Mouse (Mus musculus) midbrain, embryonic 13.5 days (tissue): ENCODE measurements around the gene Lyar. TPM values are rescaled to one million over a fixed set of nuclear protein-coding genes. Genes with fewer than 3 reads are reported as not detected.
A peak's percentile ranks its signal among the peaks of the same experiment; 100 is the strongest.

Experiments
- ATAC-seq: fragments of 200-750 bp; cut with Nextera tagmentation; 2 replicates; pipeline ENCODE4 v1.8.0; 2017; ENCODE audit warnings: mild to moderate bottlenecking, moderate TSS enrichment, moderate library complexity
- H3K27ac ChIP-seq: fragments of 300-500 bp; sonication (generic); 2 replicates; pipeline ENCODE4 v1.5.1; 2015; ENCODE audit warnings: inconsistent platforms, mild to moderate bottlenecking, moderate library complexity
- H3K27me3 ChIP-seq: fragments of 300-500 bp; sonication (generic); 2 replicates; pipeline ENCODE4 v1.6.1; 2015; ENCODE audit warnings: mild to moderate bottlenecking, inconsistent platforms
- H3K36me3 ChIP-seq: fragments of 300-500 bp; sonication (generic); 2 replicates; pipeline ENCODE4 v1.6.1; 2015; ENCODE audit warnings: mild to moderate bottlenecking, inconsistent platforms
- H3K4me1 ChIP-seq: fragments of 300-500 bp; sonication (generic); replicated peaks from 2 replicates; pipeline ENCODE4 v1.6.1; 2015; ENCODE audit warnings: inconsistent platforms
- H3K4me2 ChIP-seq: fragments of 300-500 bp; sonication (generic); replicated peaks from 2 replicates; pipeline ENCODE4 v1.6.1; 2015; ENCODE audit warnings: moderate library complexity, mild to moderate bottlenecking, inconsistent platforms
- H3K4me3 ChIP-seq: fragments of 300-500 bp; sonication (generic); replicated peaks from 2 replicates; pipeline ENCODE4 v1.5.1; 2015; ENCODE audit warnings: mild to moderate bottlenecking, inconsistent platforms
- H3K9ac ChIP-seq: fragments of 300-500 bp; sonication (generic); replicated peaks from 2 replicates; pipeline ENCODE4 v1.6.1; 2015; ENCODE audit warnings: mild to moderate bottlenecking, inconsistent platforms
- H3K9me3 ChIP-seq: fragments of 300-500 bp; sonication (generic); 2 replicates; pipeline ENCODE4 v1.6.1; 2016; ENCODE audit warnings: mild to moderate bottlenecking, inconsistent platforms
- WGBS: fragments of 180-500 bp; shearing (Covaris S2); methylation state at CpG from one replicate; pipeline ENCODE4 v1.1.7; 2015; 5-methylcytosine and 5-hydroxymethylcytosine counted together
- polyA plus RNA-seq: library from polyadenylated mRNA; unstranded; fragments of >200 nt; fragmentation: Nextera tagmentation; extraction: Ambion mirVana; gene quantifications from 2 replicates; pipeline ENCODE4 v1.2.1, GENCODE M21; 2015

Gene Lyar
- polyA plus RNA-seq, 1 experiment from 2014 or later, result 66.9 TPM

DNA sequence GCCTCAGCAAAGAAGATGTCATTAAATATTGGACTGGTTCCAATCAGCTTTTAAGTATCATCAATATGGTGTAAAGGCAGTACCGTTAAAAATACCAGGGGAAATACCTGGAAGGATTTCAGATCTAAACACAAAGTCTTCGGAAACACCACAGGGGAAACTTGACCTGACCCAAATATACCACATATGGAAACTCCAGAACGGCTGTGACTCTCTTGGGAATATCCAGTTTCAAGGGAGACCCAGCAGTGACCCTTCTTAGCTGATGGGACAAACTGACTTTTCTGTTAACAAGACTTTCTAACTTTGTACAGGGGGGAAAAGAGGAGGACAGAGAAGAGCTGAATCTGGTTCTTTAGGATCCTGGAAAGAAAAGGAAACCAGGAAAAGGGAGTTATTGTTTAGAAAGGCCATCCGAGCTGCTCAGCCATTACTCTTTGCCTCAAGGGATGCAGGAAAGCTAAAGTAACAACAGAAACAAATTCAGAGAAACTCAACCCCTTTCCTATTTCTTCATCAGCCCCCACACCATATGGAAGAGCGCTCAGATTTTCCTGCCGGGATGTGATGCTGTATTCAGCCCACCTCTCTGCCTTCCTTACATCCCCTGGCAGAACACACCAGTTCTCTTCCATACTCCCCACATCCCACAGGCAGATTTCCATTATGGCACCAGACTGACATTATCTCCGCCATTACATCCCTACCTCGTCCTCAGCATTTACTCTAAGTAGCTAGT is 37.9 kb downstream of the Lyar start:
- H3K36me3 ChIP-seq, result peaks cover 10% of the 10 kb centered on the region
- H3K27ac ChIP-seq, result no peak overlapping the region
- ATAC-seq, result no peak
- H3K9ac ChIP-seq, result no peak overlapping the region
- peaks cover 6% of the 10 kb centered on the region; the same call in 1 of the 2 replicates for H3K27me3 ChIP-seq
- H3K9me3 ChIP-seq, result no peaks in the 10 kb centered on the region
- H3K4me2 ChIP-seq, result no peak overlapping the region
- H3K4me1 ChIP-seq, result peaks cover 11% of the 10 kb centered on the region
- no peak overlapping the region for H3K4me3 ChIP-seq
- WGBS, result 90% methylated on average over 8 of the region's 8 CpGs

DNA sequence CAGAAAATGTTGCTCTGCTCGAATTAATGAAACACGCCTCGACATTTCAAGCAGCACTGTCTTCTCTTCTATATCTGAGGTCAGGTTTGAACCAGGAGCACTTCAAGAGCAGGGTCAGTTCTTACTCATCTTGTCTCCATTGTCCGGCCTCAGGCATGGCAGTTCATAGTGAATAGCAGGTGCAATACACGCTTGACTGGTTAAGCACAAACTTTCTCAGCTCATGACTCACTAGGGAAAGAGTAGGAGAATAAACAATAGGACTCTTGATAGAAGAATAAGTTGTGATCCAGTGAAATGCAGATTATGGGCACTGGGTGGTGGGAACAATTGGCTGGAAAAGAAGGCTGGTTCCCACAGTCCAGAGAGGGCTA is 38.5 kb downstream of the Lyar start:
- Histone ChIP-seq H3K27me3 (peaks cover 6% of the 10 kb centered on the region; the same call in 1 of the 2 replicates), H3K27ac (no peak overlapping the region), H3K4me1 (peaks cover 11% of the 10 kb centered on the region), H3K9ac (no peak overlapping the region), H3K9me3 (no peaks in the 10 kb centered on the region), H3K4me3 (no peak overlapping the region), H3K4me2 (no peak overlapping the region), H3K36me3 (peaks cover 15% of the 10 kb centered on the region)
- 86% methylated on average over 5 of the region's 5 CpGs for WGBS
- ATAC-seq, result no peak

DNA sequence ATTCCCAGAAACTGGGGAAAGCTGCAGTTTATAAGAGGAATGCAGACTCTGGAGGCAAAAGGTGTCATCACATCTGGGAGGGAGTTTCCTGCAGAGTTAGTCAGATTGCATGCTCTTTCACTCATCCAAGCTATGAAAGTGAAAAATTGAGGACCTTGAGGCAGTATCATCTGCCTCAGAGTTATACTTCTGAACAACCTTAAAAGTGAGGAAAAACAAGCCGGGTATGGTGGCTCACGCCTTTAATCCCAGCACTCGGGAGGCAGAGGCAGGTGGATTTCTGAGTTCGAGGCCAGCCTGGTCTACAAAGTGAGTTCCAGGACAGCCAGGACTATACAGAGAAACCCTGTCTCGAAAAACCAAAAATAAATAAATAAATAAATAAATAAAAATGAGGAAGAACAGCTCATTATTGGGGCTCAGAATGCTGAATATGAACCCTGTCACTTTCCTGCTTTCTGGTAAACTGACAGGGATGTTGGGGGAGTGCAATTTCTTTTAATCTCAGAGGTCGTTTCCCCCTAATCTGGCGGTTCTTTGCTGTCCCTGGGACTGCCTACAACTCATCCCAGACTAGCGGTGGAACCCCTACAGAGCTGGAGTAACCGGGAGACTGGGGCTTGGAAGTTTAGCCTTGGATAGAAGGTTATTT is 39.3 kb downstream of the Lyar start:
- no peak for ATAC-seq
- H3K9ac ChIP-seq, result peak overlapping the region; percentile 79
- WGBS, result 40% methylated on average over 9 of the region's 9 CpGs

DNA sequence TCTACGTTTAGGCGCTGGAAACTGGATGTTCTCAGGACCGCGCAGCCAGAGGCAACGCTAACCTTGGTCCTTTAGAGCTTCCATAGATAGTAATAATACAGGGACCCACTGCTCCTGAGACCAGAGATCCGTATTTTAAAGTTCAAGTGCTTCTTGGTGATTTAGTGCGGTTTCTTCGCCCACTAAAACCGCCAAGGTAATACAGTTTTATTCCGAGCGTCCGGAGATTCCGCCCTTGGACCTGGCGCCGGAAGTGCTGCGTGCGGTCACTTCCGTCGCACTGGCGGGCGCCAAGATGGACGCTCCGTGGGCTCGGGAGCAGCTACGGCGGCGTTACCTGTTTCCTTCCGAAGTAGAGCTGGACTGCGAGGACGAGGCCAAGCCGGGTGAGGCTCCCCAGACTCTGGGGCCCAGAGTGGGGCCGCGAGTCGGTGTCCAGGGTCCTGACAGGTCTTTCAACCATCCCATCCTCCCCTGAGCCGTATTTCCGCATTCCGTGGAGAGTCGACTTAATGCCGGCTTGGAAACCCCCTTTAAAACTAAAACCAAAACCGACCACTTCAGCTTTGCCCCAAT is 39.9 kb downstream of the Lyar start, which contains the start of gene Tmem128:
Gene Tmem128, plus strand, starts transcription at position 79 of the 576 bp plus-strand sequence.
- peak; percentile 87 for ATAC-seq
- under 1% methylated on average over 40 of the region's 40 CpGs for WGBS
- Histone ChIP-seq H3K9me3 (no peaks in the 10 kb centered on the region), H3K4me1 (peaks cover 11% of the 10 kb centered on the region), H3K36me3 (peaks cover 29% of the 10 kb centered on the region), H3K27ac (peak within 1 kb of the TSS; percentile 86), H3K9ac (peak within 1 kb of the TSS; percentile 79), H3K27me3 (peaks cover 6% of the 10 kb centered on the region; the same call in 1 of the 2 replicates), H3K4me3 (peak within 1 kb of the TSS; percentile 88), H3K4me2 (peak within 1 kb of the TSS; percentile 86)

More for the DNA sequence above, 39.3 kb downstream of the Lyar start:
- Histone ChIP-seq H3K4me2 (peak overlapping the region; percentile 86), H3K4me3 (peak overlapping the region; percentile 88), H3K9me3 (no peaks in the 10 kb centered on the region), H3K27ac (peak overlapping the region; percentile 86), H3K27me3 (peaks cover 6% of the 10 kb centered on the region; the same call in 1 of the 2 replicates), H3K36me3 (peaks cover 23% of the 10 kb centered on the region), H3K4me1 (peaks cover 11% of the 10 kb centered on the region)

DNA sequence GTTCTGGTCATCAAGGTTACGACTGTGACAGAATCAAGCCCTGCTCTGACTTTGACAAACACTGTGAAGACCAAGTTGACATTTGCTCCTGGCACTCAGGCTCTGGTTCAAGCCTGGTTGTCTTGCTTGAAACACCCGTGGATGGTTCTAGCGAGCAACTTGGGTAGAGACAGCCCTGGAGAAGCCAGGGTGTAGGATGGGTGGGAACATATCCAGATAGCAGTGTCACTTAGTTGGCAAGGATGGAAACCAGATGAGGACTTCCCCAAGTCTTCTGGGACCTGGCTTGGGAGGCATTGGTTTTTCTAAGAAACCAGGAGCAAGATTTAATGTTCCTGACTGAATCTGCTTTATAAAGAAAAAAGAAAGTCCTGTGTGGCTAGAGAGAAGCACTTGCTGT is 50.7 kb downstream of the Lyar start:
- Histone ChIP-seq H3K27ac (no peak overlapping the region), H3K27me3 (peaks cover 27% of the 10 kb centered on the region), H3K4me2 (no peak overlapping the region), H3K9me3 (no peaks in the 10 kb centered on the region), H3K4me3 (no peak overlapping the region), H3K9ac (no peak overlapping the region), H3K4me1 (peaks cover 3% of the 10 kb centered on the region), H3K36me3 (peaks cover 49% of the 10 kb centered on the region)
- 94% methylated on average over 3 of the region's 3 CpGs for WGBS
- no peak for ATAC-seq

DNA sequence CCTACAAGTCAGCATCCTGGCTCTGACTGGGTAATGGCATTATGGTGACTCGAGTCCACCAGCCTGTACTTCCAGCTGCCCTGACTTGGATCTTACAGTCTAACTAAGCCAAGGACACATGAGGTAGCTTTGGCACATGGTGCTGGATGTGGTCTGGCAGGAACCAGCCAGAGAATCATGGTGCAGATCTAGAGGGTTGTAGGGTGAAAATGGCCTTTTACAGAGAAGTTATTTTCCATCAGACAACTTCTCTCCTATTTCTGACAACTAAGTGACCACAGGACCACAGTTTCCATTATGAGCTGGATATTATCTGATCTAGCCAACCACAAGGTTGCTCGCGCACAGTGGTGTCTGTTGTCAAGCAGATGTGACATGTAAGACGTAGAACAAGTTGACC is 53.6 kb downstream of the Lyar start:
- 93% methylated on average over 4 of the region's 4 CpGs for WGBS
- Histone ChIP-seq H3K36me3 (peaks cover 25% of the 10 kb centered on the region), H3K27me3 (peaks cover 55% of the 10 kb centered on the region), H3K4me1 (peaks cover 22% of the 10 kb centered on the region), H3K9ac (no peak overlapping the region), H3K9me3 (no peaks in the 10 kb centered on the region), H3K4me3 (no peak overlapping the region), H3K4me2 (no peak overlapping the region), H3K27ac (no peak overlapping the region)
- ATAC-seq, result no peak

DNA sequence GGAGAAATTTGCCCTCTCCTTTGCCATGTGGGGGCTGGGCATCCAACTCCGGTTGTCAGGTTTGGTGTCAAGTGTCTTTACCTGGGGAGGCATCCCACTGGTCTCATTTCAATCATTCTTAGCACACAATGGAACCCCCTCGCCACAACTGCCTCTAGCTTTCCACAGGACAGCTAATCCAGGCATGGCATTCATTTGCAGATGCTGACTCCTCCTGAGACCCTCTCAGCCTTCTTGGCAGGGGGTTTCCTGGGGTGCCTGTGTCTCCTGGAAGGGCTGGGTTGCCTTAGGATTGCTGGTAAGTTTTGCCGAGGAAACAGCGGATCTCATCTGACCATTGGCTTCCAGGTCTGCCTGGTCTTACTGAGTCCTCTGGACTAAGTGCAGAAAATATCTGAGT is 55.5 kb downstream of the Lyar start, which contains the start of gene Otop1:
Gene Otop1, plus strand, starts transcription at position 202 of the 400 bp plus-strand sequence.
- peak within 1 kb of the TSS; percentile 34 for H3K4me3 ChIP-seq
- no peak within 1 kb of the TSS for H3K27ac ChIP-seq
- WGBS, result 5% methylated on average over 4 of the region's 4 CpGs
- H3K4me1 ChIP-seq, result peaks cover 22% of the 10 kb centered on the region
- no peak for ATAC-seq
- peaks cover 72% of the 10 kb centered on the region for H3K27me3 ChIP-seq
- no peaks in the 10 kb centered on the region for H3K9me3 ChIP-seq
- peaks cover 9% of the 10 kb centered on the region for H3K36me3 ChIP-seq
- peak within 1 kb of the TSS; percentile 24; the same call in 1 of the 2 replicates for H3K9ac ChIP-seq
- H3K4me2 ChIP-seq, result peak within 1 kb of the TSS; percentile 50

DNA sequence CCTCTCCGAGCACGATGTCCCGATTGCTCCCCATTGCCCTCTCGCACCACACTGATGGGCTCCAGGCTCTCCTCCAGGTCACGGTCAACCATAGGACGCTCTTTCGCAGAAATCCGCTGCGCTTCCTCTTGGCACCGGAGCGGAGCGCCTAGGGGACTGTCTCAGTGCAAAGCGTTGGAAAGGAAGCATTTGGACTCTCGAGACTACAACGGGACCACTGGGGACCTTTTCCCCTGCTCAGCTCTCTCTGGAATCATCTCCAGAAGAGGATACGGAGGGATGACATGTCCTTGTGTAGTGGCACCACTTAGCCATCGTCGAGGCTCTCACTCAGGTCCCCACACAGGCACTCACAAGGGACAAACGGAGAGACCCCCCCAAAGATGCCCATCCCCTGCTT is 56.2 kb downstream of the Lyar start:
- H3K4me2 ChIP-seq, result peak overlapping the region; percentile 50
- no peak overlapping the region for H3K27ac ChIP-seq
- peaks cover 3% of the 10 kb centered on the region for H3K36me3 ChIP-seq
- H3K4me3 ChIP-seq, result peak overlapping the region; percentile 17
- H3K27me3 ChIP-seq, result peaks cover 73% of the 10 kb centered on the region
- WGBS, result under 1% methylated on average over 19 of the region's 19 CpGs
- H3K9me3 ChIP-seq, result no peaks in the 10 kb centered on the region
- H3K9ac ChIP-seq, result peak overlapping the region; percentile 24; the same call in 1 of the 2 replicates
- 0 out of 2 replicates have a peak, but pooled peaks have one; percentile 9 for ATAC-seq
- peaks cover 22% of the 10 kb centered on the region for H3K4me1 ChIP-seq

DNA sequence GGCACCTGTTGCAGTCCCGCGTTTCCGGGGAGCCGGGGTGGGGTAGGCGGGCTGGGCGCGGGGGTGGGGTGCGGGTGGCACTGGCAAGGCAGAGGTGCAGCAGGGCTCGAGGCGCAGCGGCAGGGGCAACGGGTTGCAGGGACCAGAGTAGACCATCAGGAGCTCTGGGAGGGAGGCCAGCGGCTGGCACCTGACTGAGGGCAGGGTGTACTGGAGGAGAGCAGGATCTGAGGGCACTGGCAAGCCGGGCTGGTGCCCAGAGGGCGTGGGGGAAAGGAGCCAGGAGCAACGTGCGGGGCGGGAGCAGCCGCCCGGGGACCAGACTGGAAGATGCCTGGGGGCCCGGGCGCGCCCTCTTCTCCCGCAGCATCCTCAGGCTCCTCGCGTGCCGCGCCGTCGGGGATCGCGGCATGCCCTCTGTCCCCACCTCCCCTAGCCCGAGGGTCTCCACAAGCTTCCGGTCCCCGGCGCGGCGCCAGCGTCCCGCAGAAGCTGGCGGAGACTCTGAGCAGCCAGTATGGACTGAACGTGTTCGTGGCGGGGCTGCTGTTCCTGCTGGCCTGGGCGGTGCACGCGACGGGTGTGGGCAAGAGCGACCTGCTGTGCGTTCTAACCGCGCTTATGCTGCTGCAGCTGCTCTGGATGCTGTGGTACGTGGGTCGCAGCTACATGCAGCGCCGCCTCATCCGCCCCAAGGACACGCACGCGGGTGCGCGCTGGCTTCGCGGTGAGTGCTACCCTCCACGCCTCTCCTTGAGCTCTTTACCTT is 57.0 kb downstream of the Lyar start:
- 1% methylated on average over 63 of the region's 65 CpGs for WGBS
- H3K27me3 ChIP-seq, result peaks cover 73% of the 10 kb centered on the region
- no peaks in the 10 kb centered on the region for H3K9me3 ChIP-seq
- H3K36me3 ChIP-seq, result no peaks in the 10 kb centered on the region
- H3K4me2 ChIP-seq, result peak overlapping the region; percentile 50
- peak; percentile 57 for ATAC-seq
- no peak overlapping the region for H3K27ac ChIP-seq
- H3K4me1 ChIP-seq, result peaks cover 22% of the 10 kb centered on the region
- peak overlapping the region; percentile 34 for H3K4me3 ChIP-seq
- peak overlapping the region; percentile 15; the same call in 1 of the 2 replicates for H3K9ac ChIP-seq

DNA sequence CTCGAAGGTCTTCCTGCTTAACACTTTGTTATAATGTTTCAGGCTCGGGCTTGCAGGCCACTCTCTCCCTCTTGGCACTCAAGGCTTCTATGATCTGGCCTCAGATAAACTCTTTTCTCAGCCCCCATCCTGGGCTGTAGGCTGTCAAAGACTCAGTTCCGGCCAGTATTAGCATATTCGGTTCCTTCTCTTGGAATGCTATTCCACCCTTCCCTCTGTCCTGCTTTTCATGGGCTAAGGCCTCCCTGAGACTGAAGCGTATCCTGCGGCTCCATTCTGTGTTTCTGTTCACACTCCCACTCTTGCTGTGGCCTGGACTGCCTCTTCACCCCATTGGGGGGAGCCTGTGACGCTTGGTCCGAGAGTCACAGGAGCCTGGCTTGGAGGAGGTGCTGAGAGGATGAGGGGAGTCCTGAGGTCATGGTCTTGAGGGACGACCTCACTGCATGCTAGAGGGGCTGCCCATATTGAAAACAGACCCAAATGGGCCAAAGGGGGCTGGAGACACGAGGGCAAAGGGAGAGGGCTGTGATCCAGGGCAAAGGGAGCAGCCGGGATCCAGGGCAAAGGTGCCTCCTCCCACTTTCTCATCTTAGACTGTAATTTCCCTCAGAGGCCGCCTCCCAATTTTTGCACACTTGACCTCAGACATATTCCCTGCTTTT is 57.8 kb downstream of the Lyar start:
- Histone ChIP-seq H3K4me2 (peak overlapping the region; percentile 50), H3K36me3 (no peaks in the 10 kb centered on the region), H3K4me1 (peaks cover 22% of the 10 kb centered on the region), H3K27me3 (peaks cover 73% of the 10 kb centered on the region), H3K9ac (no peak overlapping the region), H3K9me3 (no peaks in the 10 kb centered on the region), H3K27ac (no peak overlapping the region), H3K4me3 (peak overlapping the region; percentile 34)
- ATAC-seq, result 0 out of 2 replicates have a peak, but pooled peaks have one; percentile 21
- WGBS, result 20% methylated on average over 12 of the region's 12 CpGs

DNA sequence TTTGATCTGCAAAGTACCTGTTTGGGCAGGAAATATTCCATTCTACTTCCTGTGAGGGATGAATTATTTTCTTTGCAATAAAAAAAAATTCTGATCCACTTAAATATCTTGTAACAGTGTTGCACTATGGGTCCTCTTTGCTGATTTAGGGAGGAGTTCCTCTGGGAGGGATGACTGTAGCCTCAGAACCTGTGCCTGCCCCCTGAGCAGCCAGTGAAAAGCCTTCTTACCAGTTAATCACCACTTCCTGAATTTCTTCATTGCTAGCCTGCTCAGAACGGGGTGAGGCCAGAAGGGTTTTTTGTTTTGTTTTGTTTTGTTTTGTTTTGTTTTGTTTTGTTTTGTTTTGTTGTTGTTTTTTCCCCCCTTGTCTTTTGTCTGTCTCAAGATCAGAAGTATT is 59.8 kb downstream of the Lyar start:
- Histone ChIP-seq H3K27me3 (peaks cover 54% of the 10 kb centered on the region), H3K9me3 (no peaks in the 10 kb centered on the region), H3K4me1 (peaks cover 22% of the 10 kb centered on the region), H3K36me3 (no peaks in the 10 kb centered on the region), H3K27ac (no peak overlapping the region), H3K4me2 (no peak overlapping the region), H3K4me3 (no peak overlapping the region), H3K9ac (no peak overlapping the region)
- no peak for ATAC-seq
- WGBS, result 28% methylated on average over 1 of the region's 1 CpGs
